Mouse (Mus musculus): Measurements from ENCODE around the gene Bbs4.
"Not testable (repeated sequence)": the region's sequence is repeated elsewhere in the genome, so short reads cannot be mapped to it uniquely, and the experiment has no call there.

The Bbs4 gene

DNA sequence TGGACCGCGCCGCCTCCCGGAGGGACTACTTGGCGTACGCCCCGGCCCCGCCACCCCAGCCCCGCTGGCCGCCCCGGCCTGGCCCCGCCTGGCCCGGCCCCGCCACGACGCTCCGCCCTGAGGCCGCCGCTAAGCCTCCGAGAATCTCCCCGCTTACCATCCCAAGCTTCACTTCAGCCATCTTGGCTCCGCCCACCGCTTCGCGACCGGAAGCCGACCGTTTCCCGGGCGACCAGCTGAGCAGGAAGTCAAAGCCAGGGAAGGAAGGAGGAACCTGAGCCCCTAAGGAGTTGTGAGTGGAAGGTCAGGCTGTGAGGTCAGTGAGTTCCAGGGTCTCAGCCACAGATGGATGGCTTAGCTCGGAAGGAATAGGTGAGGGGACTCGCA, at the start of gene Bbs4:
Gene Bbs4 (minus strand): TSS at position 256 of the 387 bp plus-strand sequence.
- peak; percentile 90 for DNase-seq (ENCODE audit: low spot score)

DNA sequence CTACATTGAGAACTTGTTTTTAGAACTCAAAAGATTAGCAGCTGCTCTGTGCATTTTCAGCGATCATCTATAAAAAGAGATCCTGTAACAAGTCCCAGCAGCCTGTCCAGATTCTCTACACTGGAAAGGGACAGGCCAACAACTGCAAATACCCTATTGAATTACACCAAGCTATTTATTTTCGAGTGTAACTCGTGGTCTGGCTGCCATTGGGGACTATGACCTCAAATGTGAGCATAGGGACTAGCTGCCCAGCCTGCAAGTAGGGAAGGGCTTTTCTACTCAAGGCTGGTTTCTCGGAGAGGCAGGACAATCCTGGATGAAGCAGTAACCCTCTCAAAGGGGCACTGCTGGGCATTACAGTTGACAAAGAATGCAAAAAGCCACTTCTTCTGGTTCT, 35.8 kb upstream of the Bbs4 start:
- no peak for DNase-seq (ENCODE audit: low spot score)

DNA sequence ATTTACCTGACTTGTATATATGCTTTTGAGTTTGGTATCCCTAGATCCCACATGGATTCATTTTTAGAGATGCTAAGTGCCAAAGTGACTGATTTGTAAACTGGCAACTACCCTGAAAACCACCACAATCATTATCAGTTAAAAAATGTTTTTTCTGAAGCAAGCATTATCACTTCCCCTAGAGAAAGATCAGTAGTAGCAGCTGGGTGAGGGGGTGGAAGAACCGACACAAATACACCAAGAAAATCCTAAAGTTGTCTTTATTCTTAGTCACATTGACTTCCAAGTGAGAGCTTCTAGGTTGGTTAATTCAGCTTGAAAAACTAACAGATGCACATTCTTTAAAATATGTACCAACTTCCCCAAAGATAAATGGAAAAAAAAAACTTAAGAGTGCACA, 35.0 kb upstream of the Bbs4 start:
- DNase-seq (ENCODE audit: low spot score) = no peak

DNA sequence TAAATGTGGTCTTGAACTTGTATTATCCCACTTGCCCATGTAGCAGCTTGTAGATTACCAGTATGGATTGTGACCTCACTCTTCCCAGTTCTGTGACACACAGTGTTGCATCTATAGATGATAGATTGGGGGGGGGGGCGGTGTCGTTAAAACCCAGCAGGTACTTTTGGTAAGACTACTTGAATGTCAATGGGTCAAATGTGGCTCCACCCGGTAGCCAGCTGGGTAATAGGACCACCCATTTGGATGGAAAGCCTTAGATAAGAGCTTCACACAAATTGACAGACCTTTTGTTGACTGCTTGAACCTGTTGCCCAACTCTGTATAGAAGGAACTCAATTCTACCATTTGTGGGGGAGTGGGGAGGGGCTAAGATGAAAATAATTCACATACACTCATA, 34.2 kb upstream of the Bbs4 start:
- DNase-seq (ENCODE audit: low spot score) = no peak

DNA sequence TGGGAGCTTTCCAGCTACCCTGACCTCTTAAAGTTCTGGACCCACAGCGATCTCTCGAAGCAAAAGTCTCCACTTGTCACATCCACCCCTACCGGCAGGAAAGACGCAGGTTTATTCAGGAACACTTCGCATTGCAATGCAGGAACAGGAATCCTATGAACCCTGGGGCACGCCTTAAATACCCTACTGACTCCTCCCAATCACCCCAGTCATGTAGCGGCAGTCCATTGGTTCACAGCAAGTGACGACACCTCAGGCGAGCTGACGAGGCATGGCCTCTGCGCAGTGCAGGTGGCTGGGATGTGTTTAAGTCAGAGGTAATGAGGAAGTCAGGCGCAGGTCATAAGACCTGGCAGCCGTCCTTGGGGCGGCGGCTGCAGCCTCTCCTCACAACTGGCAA, 22.3 kb upstream of the Bbs4 start:
- no peak for DNase-seq (ENCODE audit: low spot score)

DNA sequence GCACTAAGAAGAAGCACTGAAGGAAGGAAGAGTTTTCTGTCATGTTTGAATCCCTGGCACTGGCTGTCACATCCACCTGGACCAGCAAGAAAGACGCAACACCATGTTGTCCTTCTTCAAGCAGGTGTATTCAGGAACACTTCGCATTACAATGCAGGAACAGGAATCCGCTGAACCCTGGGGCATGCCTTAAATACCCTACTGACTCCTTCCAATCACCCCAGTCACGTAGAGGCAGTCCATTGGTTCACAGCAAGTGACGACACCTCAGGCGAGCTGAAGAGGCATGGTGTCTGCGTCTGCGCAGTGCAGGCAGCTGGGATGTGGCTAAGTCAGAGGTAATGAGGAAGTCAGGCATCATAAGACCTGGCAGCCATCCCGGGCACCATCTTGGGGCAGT, 16.3 kb upstream of the Bbs4 start:
- DNase-seq (ENCODE audit: low spot score) = no peak

DNA sequence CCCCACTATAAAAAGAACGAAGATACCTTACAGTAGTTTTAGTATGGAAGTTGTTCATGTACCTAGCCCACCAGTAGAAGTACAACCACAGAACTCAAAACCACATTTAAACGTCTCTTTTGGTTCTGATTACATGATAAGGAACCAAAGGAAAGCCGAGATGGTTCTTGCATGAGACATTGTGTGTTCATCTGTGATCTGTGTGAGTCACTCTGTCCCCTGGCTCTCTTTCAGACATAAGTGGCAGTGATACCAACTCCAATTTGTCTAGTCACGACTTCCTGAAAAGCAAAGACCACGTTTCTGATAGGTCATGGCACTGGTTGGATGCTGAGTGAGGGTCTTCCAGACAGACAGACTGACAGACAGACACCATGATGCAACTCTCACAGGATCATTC, 15.9 kb upstream of the Bbs4 start:
- DNase-seq (ENCODE audit: low spot score) = no peak

DNA sequence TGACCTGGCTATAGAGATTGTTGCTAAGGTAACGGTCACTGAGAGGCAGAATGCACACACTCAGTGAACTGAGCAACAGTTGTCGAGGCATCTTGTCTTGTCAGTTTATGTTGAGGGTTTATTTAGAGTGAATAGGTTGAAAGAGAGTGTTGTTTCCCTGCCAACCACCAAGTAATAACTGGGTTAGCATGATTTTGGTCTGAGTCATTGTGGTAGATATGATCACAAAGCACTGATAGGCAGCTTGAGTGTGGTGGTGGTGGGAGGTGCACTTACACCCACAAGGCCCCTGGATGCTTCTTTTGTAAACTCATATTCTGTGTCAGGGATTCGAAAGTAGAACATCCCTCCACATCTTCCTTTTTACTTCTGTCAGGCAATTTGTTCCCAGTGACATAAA, 7.2 kb upstream of the Bbs4 start:
- not testable (repeated sequence) for DNase-seq (ENCODE audit: low spot score)

DNA sequence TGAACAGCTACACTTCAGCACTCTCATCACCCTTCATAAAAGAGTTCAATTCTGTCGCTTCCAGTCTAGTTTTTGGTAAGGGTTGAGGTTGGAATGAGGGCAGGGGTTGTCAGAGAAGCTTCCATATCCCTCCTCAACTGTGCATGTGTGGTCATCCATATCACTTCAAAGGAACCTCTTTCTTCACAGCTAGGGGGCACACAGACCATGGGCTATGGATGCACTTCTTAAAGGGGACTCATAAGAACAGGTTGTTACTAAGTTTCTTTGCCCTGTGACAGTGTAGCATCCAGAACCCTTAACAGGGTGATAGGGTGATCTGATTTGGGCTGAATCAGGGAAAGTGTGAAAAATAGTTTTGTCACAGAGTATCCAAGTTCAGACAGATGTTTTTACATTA, 4.7 kb upstream of the Bbs4 start:
- not testable (repeated sequence) for DNase-seq (ENCODE audit: low spot score)

DNA sequence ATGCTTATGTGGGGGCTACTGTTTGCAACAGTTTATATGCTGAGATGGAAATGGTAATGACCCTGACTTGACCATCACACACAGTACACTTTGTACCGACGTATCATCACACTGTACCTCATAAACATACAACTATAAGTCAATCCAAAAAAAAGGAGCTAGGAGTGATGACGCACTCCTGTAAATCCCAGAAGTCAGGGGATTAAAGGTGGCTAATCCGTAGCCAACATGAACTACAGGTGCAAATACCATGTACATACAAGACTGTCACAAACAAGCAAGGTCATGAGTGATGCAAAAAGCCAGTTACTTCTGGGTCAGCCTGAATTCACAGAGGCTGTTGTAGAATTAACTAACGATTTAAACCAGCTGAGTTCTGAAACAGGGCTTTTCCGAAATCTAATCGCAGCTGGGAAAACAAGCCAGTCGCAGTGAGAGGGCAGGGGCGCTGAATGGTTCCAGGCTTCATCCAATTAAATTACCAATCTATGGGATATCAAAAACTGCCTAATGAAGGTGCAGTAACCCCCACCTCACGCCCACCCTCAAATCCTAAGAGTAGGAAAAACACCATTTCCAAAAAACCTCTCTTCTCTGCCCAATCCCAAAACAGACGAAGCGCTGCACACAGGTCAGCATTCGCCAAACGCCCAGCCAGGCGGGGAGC, 589 bp downstream of the Bbs4 start:
- no peak for DNase-seq (ENCODE audit: low spot score)

DNA sequence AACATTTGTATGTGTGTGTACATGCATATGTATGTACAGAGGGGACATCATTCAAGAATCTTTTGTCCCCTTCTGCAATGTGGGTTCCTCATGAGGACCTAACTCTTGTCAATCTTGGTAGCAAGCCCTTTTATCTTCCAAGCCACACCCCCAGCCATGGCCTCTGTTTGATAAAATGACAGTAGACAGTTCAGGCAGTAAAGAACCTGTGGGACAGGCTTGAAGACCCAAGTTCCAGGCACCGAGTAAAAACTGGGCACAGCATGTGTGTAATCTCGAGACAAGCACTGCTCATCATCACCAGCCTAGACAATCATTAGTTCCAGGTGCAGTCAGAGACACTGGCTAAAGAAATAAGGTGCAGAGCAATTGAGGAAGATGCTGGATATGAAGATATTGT, 7.1 kb downstream of the Bbs4 start:
- DNase-seq (ENCODE audit: low spot score) = no peak

DNA sequence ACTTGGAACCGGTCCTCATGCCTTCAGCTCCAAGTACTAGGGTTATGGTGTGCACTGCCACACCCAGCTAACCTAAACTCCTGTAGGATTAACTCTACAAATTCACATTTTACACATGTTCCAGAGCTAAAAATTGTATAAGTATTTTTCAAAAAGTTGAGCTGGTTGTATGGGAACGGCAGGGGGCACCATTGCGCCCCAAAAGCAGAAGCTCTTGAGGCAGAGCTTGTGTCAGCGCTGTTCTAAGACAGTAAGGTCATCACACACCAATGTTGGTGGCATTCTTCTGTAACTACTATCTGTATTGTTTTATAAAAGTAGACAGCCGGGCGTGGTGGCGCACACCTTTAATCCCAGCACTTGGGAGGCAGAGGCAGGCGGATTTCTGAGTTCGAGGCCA, 13.3 kb downstream of the Bbs4 start:
- DNase-seq (ENCODE audit: low spot score) = no peak

DNA sequence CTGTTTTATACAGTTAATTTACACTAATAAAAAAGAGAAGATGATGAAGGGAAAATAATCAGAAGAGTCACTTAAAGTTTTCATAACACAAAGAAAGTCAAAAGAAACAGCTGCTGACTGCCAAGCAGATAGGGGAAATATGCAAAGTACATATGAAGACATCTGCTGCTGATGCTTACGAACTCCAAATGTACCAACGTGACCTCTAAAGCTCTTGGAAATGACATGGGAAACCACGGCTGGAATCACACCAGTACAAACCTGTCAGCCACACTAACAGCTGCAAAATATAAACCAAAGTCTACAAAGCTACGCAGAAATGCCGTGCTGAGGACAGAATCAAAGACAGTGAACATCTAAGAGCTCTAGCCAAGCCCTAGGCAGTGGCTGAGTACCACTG, 14.2 kb downstream of the Bbs4 start:
- DNase-seq (ENCODE audit: low spot score) = no peak

DNA sequence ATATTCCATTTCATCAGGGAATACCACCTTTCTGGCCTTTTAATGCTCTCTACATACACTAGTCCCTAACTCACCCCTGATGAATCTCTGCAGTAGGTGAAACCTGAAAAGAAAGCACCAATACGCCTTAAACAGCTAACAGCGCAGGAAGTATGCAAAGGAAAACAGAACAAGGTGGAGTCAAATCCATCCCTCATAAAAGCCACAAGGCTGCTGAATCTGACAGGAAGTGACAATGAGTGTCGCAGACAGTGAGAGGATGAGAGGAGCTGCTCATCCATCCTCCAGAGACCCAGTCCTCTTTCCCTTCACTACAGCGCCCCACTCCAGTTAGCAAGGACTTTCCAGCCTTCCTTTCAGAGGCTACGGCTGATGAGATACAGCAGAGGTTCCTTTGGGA, 14.9 kb downstream of the Bbs4 start:
- no peak for DNase-seq (ENCODE audit: low spot score)

DNA sequence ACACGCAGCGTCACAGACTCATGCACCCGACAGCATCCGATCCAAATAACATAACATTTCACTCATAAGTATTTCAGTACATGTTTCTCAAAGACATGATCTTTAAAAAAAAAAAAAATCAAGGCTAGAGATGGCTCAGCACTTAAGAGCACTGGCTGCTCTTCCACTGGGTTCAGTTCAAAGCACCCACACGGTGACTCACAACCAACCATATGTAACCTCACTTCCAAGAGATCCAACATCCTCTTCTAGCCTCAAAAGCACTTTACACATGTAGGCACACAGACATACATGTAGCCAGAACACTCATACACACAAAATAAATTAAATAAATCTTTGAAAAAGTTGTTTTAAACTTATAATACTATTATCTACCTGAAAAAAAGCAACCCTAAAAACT, 15.4 kb downstream of the Bbs4 start:
- no peak for DNase-seq (ENCODE audit: low spot score)

DNA sequence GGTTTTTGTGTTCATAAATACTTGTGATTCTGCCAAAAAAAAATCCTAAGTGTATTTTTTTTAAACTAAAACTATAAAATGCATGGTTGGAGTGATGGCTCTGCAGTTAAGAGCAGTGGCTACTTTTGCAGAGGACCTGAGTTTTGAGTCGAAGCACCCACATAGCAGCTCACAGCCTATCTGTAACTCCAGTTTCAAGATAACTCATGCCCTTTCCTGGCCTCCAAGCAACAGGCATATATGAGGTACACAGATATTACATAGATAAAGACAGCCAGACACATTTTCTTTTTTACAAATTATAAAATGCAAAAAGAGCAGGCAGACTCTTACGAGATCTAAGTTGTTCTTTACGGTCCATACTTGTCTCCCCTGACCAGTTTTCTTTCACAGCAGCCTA, 16.8 kb downstream of the Bbs4 start:
- DNase-seq (ENCODE audit: low spot score) = no peak

DNA sequence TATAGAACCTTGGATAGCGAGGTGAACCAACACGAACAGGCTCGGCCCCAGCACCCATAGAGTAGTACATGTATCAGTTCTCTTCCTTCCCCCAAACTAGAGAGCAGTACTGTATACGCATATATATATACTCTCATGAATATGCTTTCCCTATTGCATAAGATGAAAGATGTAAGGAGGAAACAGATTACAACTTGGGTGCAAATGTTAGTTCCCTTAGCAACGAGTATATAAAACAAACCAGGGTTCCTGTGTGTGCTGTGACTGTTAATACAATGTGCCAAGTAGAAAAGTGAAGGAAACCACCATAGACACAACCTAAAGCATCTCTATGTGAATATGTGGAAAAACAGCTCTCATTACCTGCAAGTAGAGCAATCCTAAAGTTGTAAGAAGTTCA, 23.3 kb downstream of the Bbs4 start:
- no peak for DNase-seq (ENCODE audit: low spot score)

DNA sequence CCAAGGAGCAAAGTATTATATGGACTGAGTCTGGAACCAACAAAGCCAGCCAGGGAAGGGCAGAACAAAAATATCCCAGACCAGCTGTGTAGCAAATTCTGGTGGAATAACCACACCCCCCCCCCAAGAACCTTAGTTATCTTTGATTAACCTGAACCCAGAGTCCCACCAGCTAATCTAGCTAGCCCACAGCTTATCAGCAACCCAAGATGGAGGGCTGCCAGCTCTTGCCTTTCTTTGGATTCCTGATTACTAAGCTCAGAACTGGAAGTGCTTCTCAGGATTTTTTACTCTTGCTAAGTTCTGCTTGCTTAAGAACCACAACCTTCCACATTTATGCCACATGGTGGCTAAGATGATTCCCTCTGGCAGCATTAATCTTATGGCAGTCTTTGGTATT, 29.0 kb downstream of the Bbs4 start:
- DNase-seq (ENCODE audit: low spot score) = peak; percentile 49

DNA sequence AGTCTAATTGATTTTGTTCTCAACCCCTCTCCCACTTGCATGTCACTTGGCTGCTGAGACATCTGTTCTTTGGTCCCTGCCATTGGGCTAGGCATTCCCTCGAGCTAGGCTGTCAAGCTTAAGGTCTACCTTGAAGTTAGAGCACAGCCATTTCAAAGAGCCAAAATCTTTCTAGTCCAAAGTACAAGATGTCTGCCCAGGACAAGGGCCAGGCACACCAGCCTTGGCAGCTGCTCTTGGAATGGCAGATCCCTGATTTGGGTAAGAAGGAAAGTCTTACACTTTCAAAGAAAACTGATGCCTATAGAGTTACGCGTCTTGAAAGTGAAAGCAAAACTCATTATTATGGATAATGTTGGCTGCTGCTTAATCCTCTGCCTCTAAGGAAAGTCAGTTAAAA, 37.1 kb downstream of the Bbs4 start:
- no peak for DNase-seq (ENCODE audit: low spot score)

DNA sequence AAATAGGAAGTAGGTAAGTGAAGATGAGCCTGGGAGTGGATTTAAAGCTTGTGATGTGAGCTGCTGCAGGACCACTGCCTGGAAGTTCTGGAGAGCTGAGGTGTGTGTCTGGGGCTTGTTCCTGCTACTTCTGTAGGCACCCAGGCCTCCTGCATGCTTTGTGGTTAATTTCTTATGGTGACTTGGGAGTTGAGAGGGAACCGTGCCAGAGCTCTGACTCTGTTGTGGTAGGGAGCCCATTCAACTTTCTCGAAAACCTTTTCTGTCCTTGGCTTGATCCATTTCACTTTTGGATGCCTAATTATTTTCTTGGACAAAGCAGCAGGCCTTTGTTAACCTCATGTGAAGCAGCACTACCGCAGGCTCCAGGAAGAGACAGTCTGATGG, 42.0 kb downstream of the Bbs4 start:
- DNase-seq (ENCODE audit: low spot score) = no peak

DNA sequence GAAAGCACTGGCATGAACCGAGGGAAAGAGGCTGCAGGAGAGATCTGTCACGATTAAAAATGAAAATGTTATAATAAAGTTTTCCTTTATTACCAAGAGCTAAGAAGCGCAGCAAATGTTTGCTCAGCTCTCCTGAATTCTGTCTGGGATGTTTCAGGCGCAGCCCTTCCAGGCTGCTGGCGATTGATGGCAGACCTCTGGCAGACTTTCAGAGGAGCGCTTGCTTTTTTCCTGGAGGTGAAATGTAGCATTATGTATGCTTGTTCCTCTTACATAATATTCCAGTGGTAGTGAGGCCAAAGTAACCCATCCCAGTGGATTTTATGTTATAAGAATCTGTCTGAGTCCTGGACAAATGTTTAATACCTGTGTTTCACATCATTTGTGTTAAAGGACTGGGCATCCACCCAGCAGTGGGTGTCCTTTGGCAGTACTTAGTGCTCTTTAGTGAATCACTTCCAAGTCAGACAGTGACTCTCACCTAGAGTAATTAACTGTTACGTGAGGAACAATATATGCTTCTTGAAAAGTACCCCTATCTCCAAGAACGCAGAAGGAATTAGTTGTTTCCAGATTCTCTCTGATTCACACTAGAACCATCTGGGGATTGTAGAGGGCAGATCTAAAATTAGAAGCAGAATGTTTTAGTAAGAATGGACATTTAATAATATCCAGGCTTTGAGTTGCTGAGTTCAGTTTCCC, 42.6 kb downstream of the Bbs4 start:
- no peak for DNase-seq (ENCODE audit: low spot score)

DNA sequence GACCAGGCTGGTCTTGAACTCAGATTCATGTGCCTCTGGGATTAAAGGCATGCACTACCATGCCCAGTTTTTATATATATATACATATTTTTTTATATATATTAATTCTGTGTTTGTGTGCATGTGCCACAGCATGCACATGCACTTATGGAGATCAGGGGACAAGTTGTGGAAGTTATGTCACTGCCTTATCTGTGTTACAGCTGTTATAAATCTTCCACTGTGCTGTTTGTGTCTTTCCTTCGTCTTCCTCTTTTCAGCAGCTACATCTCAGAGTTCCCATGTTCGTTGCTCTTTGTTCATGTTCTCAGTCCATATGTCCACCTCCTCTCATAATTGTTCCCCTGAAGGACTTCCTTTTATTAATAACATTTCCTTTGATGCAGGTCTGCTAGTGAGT, 45.4 kb downstream of the Bbs4 start:
- no peak for DNase-seq (ENCODE audit: low spot score)

DNA sequence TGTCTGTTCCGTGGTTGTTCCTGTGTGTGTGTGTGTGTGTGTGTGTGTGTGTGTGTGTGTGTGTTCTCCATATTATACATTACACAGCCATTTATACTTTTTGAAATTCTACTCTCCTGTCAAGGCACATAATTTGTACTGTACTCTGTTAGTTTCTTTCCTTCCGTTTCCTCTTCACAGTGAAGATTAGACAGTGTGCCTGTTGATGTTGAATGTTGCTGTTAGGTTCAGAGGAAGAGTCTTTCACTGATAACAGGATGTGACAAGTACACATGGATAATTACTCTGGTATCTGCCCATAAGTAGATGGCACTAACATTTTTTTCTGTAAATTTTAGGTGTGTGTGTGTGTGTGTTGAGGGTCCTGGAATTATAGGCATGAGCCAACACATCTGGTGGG, 56.9 kb downstream of the Bbs4 start:
- DNase-seq (ENCODE audit: low spot score) = no peak

DNA sequence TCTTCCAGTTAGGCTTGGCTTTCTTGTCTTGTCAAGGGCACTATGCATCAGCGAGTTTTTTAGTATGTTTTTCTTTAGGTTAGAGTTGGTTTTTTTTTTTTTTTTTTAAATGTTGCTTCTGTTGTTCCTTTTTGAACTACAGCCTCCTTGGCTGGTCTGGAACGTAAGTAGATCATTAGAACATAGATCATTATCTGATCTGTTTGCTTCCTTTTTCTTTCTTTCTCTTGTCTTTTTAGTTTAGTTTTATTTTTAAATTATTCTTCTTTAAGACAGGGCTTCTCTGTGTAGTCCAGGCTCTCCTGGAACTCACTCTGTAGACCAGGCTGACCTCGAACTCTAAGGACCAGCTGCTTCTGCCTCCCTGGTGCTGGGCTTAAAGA, 60.8 kb downstream of the Bbs4 start:
- DNase-seq (ENCODE audit: low spot score) = no peak

Measured in ovary, adult 18-20 months (tissue).